Mouse (Mus musculus) hindbrain, embryonic 14.5 days (tissue): ENCODE measurements at regions not wholly inside any gene's neighbourhood (a gene's known extent, or its start where the extent isn't known, plus 50 kb on each side); places are given as distances from the start of the nearest gene placed in this dataset.

Experiments
- ATAC-seq: fragments of 200-750 bp; cut with Nextera tagmentation; 2 replicates; pipeline ENCODE4 v1.8.0; 2017; ENCODE audit warnings: moderate number of reproducible peaks, mild to moderate bottlenecking, moderate TSS enrichment, moderate library complexity; ENCODE audit not compliant: low FRiP score
- DNase-seq: peaks from one replicate; pipeline ENCODE4 v3.0.0-alpha.2; 2015; ENCODE audit warnings: low spot score
- H3K27ac ChIP-seq: fragments of 300-500 bp; sonication (generic); 2 replicates; pipeline ENCODE4 v1.5.1; 2014; ENCODE audit warnings: mild to moderate bottlenecking, moderate library complexity
- H3K27me3 ChIP-seq: fragments of 300-500 bp; sonication (generic); 2 replicates; pipeline ENCODE4 v1.6.1; 2014; ENCODE audit warnings: mild to moderate bottlenecking, low read length, mixed read lengths; ENCODE audit not compliant: control insufficient read depth, insufficient read depth
- H3K36me3 ChIP-seq: fragments of 300-500 bp; sonication (generic); replicated peaks from 2 replicates; pipeline ENCODE4 v1.6.1; 2014; ENCODE audit not compliant: control insufficient read depth, insufficient read depth
- H3K4me1 ChIP-seq: fragments of 300-500 bp; sonication (generic); replicated peaks from 2 replicates; pipeline ENCODE4 v1.6.1; 2014; ENCODE audit warnings: antibody characterized with exemption, low read length, mixed read lengths; ENCODE audit not compliant: control insufficient read depth, insufficient read depth
- H3K4me2 ChIP-seq: fragments of 300-500 bp; sonication (generic); replicated peaks from 2 replicates; pipeline ENCODE4 v1.6.1; 2014; ENCODE audit warnings: mild to moderate bottlenecking, moderate library complexity
- H3K4me3 ChIP-seq: fragments of 300-500 bp; sonication (generic); replicated peaks from 2 replicates; pipeline ENCODE4 v1.5.1; 2014; ENCODE audit warnings: mild to moderate bottlenecking, low read length
- H3K9ac ChIP-seq: fragments of 300-500 bp; sonication (generic); 2 replicates; pipeline ENCODE4 v1.6.1; 2014
- H3K9me3 ChIP-seq: fragments of 300-500 bp; sonication (generic); 2 replicates; pipeline ENCODE4 v1.6.1; 2016; ENCODE audit warnings: low read length; ENCODE audit not compliant: control insufficient read depth
- WGBS: fragments of 180-500 bp; shearing (Covaris S2); extraction: QIAGEN DNeasy Blood & Tissue Kit; methylation state at CpG from one replicate; pipeline ENCODE4 v1.1.7; 2014; 5-methylcytosine and 5-hydroxymethylcytosine counted together

DNA sequence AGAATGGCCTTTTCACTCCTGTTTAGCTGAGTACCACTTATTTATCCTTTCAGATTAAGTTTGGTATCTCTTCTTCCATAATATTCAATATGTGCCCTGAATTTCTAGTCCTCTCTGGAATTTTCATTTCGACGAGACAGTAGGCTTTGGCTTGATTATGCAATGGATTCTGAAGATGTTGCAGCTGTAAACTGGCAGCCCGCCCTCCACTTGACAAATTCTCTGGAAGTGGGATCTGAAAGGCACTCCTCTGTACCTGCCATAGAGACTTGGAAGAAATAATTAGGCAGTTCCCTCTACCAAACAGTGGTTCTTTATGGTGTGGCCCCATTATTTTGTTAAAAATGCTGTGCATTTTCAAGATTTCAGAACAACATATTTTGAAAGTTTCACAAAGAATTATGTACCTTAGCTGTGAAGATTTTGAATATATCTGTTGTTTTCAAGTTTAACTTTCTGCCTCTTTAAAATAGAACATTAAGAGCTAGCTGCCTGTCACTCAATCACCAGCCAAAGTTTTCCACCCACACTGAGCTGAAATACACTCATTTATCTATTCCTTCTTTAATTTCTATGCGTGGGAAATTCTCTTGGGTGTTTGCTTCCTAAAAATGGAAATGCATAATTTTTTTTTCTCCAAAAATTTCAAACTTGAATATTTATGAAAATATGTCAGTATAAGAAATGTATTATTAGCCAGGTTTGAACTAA lies 56.1 kb upstream of the Rgs4 start:
- ATAC-seq (no peak), DNase-seq (no peak)
- no peaks in the 10 kb centered on the region for H3K27me3 ChIP-seq
- no peak overlapping the region for H3K4me3 ChIP-seq
- no peak overlapping the region for H3K4me2 ChIP-seq
- H3K9ac ChIP-seq = no peak overlapping the region
- no peaks in the 10 kb centered on the region for H3K9me3 ChIP-seq
- no peaks in the 10 kb centered on the region for H3K4me1 ChIP-seq
- 90% methylated on average over 4 of the region's 4 CpGs for WGBS
- no peak overlapping the region for H3K27ac ChIP-seq
- H3K36me3 ChIP-seq = no peaks in the 10 kb centered on the region

DNA sequence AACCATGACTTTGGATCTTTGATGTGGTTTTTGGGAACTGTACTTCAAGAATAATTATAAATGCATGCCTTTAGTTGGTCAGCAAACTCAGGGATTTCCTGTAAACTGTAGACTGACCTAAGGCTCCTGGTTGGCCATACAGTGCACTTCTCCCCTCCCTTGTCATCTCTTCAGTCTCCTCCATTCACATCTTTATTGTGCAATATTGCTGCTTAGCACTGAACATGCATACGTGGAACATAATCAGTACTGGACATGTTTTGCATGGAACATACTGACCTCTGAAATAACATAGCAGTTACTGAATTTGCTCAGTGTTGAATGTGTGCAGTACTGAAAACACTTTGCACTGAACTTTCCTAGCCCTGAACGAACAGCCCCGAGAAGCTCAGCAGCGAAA lies 55.4 kb upstream of the Rgs4 start:
- Histone ChIP-seq H3K4me2 (no peak overlapping the region), H3K36me3 (no peaks in the 10 kb centered on the region), H3K27me3 (no peaks in the 10 kb centered on the region), H3K9me3 (no peaks in the 10 kb centered on the region), H3K4me3 (no peak overlapping the region), H3K4me1 (no peaks in the 10 kb centered on the region), H3K27ac (no peak overlapping the region), H3K9ac (no peak overlapping the region)
- ATAC-seq (no peak), DNase-seq (no peak)
- WGBS = 94% methylated on average over 4 of the region's 4 CpGs

GRCm38 (mm10) chr1:169802053-169802830 lies 54.8 kb upstream of the Rgs4 start:
- H3K4me3 ChIP-seq = no peak overlapping the region
- H3K4me1 ChIP-seq = no peaks in the 10 kb centered on the region
- no peak overlapping the region for H3K27ac ChIP-seq
- H3K9ac ChIP-seq = no peak overlapping the region
- H3K36me3 ChIP-seq = no peaks in the 10 kb centered on the region
- no peaks in the 10 kb centered on the region for H3K27me3 ChIP-seq
- H3K9me3 ChIP-seq = no peaks in the 10 kb centered on the region
- WGBS = 91% methylated on average over 8 of the region's 8 CpGs
- no peak for ATAC-seq
- no peak for DNase-seq
- H3K4me2 ChIP-seq = no peak overlapping the region
